Mouse (Mus musculus) liver, embryonic 11.5 days (tissue): ENCODE measurements around the gene Pknox2. TPM values are rescaled to one million over a fixed set of nuclear protein-coding genes. Genes with fewer than 3 reads are reported as not detected.

Experiments used
- ATAC-seq: fragments of 200-750 bp; cut with Nextera tagmentation; replicated peaks from 2 replicates; pipeline ENCODE4 v1.8.0; 2017; ENCODE audit warnings: moderate number of reproducible peaks, mild to moderate bottlenecking, moderate TSS enrichment, moderate library complexity; ENCODE audit not compliant: low FRiP score
- DNase-seq: peaks from one replicate; pipeline ENCODE4 v3.0.0-alpha.2; 2017; ENCODE audit warnings: low spot score
- H3K27ac ChIP-seq: fragments of 300-500 bp; sonication (generic); 2 replicates; pipeline ENCODE4 v1.5.1; 2014; ENCODE audit warnings: mild to moderate bottlenecking, low read depth, low read length, control low read depth
- H3K27me3 ChIP-seq: fragments of 300-500 bp; sonication (generic); replicated peaks from 2 replicates; pipeline ENCODE4 v1.6.1; 2014; ENCODE audit warnings: low read length, mixed read lengths; ENCODE audit not compliant: control insufficient read depth, insufficient read depth
- H3K36me3 ChIP-seq: fragments of 300-500 bp; sonication (generic); 2 replicates; pipeline ENCODE4 v1.6.1; 2014; ENCODE audit warnings: mild to moderate bottlenecking, low read length, moderate library complexity, mixed read lengths; ENCODE audit not compliant: control insufficient read depth, insufficient read depth
- H3K4me1 ChIP-seq: fragments of 300-500 bp; sonication (generic); replicated peaks from 2 replicates; pipeline ENCODE4 v1.6.1; 2014; ENCODE audit warnings: low read length, mixed read lengths; ENCODE audit not compliant: control insufficient read depth, insufficient read depth
- H3K4me2 ChIP-seq: fragments of 300-500 bp; sonication (generic); 2 replicates; pipeline ENCODE4 v1.6.1; 2014; ENCODE audit warnings: mild to moderate bottlenecking, control low read depth, moderate library complexity
- H3K4me3 ChIP-seq: fragments of 300-500 bp; sonication (generic); 2 replicates; pipeline ENCODE4 v1.5.1; 2014; ENCODE audit warnings: low read depth, low read length, control low read depth
- H3K9ac ChIP-seq: fragments of 300-500 bp; sonication (generic); 2 replicates; pipeline ENCODE4 v1.6.1; 2014; ENCODE audit warnings: low read depth, low read length, control low read depth
- H3K9me3 ChIP-seq: fragments of 300-500 bp; sonication (generic); 2 replicates; pipeline ENCODE4 v1.6.1; 2016; ENCODE audit warnings: low read length, inconsistent platforms, mixed read lengths; ENCODE audit not compliant: control insufficient read depth
- WGBS: fragments of 180-500 bp; shearing (Covaris S2); extraction: QIAGEN DNeasy Blood & Tissue Kit; methylation state at CpG from one replicate; pipeline ENCODE4 v1.1.7; 2014; 5-methylcytosine and 5-hydroxymethylcytosine counted together
- polyA plus RNA-seq: library from polyadenylated mRNA; unstranded; fragments of >200 nt; fragmentation: Nextera tagmentation; extraction: Ambion mirVana; gene quantifications from 2 replicates; pipeline ENCODE4 v1.2.1, GENCODE M21; 2014

Gene Pknox2
- polyA plus RNA-seq, 1 experiment from 2014 or later, result 2.9 TPM

DNA sequence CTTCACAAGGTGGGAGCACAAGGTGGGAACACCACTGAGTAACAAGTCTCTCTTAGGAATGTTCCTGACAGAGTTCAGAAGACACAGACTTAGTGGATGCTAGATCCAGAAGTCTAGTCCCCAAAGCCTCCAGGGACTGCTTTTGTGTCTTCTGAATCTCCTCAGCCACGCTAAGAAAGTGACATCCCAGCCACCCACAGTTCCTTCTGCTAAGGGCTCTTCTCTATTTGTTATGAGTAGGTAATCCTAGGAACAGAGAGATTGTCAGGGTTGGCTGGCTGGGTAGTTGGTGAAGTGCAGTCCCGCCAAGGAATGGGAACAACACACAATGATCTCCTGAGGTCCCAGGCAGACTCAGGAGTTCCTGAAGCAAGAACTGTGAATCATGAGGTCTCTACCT is 85.6 kb downstream of the Pknox2 start:
- Histone ChIP-seq H3K27me3 (no peaks in the 10 kb centered on the region), H3K9me3 (no peaks in the 10 kb centered on the region), H3K27ac (no peak overlapping the region), H3K36me3 (no peaks in the 10 kb centered on the region), H3K4me3 (no peak overlapping the region), H3K4me2 (no peak overlapping the region), H3K9ac (no peak overlapping the region), H3K4me1 (peaks cover 3% of the 10 kb centered on the region; the same call in 1 of the 2 replicates)
- DNase-seq (no peak), ATAC-seq (no peak)
- WGBS, result 55% methylated on average over 2 of the region's 2 CpGs

DNA sequence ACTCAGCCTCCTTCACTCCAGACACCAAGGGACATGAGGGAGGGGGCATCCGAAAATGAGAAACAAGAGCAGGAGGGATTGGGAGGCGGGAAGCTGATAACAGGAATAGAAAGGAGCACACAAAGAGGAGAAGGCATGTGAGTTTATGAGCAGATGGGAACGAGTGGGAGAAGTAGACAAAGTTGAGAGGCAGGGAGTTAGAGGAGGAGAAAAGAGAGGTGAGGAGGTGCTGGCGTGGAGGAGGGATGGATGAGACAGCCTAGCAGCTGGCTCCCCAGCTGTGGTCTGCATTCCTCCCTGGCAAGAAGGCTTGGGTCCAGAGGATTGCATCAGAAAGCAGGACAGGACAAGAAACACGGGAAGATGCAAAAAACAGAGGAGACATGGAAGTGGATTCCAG is 92.5 kb downstream of the Pknox2 start:
- WGBS, result 35% methylated on average over 5 of the region's 5 CpGs
- DNase-seq (peak; percentile 32), ATAC-seq (no peak)
- H3K27ac ChIP-seq, result peak overlapping the region; percentile 50; the same call in 1 of the 2 replicates
- no peaks in the 10 kb centered on the region for H3K36me3 ChIP-seq
- H3K9ac ChIP-seq, result no peak overlapping the region
- peaks cover 11% of the 10 kb centered on the region for H3K4me1 ChIP-seq
- peak overlapping the region; percentile 48 for H3K4me2 ChIP-seq
- no peaks in the 10 kb centered on the region for H3K9me3 ChIP-seq
- no peaks in the 10 kb centered on the region for H3K27me3 ChIP-seq
- no peak overlapping the region for H3K4me3 ChIP-seq

DNA sequence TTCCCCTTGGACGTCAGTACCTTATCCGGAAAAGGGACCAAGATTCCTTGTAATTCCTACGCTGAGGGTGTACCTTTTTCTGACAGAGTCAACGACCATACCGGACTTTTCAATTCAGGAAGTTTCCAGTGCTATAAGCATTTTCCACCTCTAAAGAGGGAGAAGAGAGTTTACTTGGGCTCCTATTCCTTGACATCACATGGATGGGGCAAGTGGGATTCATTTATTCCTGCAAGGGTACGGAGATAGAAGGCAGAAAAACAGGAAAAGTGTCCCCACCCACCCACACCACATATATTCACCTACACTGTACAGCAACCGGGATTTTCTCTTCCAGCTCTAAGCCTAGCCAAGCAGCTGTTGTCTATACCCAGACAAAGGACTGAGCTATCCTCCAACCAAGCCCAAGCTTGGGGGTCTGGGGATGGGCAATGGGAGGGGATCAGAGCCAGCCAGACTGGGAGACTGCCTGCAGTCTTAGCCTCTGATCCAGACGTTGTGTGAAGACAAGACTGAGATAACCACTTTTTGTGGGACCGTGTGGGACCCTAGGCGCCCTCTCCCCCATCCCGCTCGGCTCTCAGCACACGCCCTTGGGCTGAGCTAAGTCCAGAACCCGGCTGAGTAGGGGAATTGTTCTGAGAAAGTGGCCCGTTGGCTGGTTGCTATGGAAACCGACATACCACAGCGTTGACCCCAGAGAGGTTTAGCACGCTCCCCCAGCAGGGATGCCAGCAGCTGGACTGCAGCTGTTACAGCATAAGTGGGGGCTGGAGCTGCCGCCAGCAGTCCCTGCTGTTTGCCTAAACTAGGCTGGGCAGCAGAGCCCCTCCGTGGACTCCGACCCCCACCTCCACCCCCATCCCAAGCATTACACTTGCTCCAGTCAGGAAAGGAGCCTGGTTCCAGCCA is 93.3 kb downstream of the Pknox2 start:
- H3K4me2 ChIP-seq, result peak overlapping the region; percentile 48
- DNase-seq, result peak; percentile 40
- H3K9ac ChIP-seq, result no peak overlapping the region

DNA sequence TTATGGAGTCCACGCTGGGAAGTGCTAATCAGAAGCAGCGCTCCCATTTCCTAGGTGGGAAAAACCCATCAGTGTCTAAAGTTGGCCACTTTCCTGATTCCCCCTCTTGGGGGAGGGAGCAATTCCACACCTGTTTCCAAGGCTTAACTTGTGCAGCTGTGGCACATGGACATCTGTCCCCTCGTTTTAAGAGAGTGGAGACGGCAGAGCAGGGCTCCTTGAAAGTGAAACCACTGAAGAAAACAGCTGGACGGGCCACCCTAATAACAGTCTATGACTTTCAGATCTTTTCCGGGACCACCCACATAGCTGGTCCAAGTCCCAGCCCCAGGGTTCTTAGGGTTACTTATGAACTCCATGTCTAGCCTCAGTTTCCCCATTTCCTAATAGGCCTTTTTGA is 94.2 kb downstream of the Pknox2 start:
- H3K4me1 ChIP-seq, result peaks cover 8% of the 10 kb centered on the region; the same call in 1 of the 2 replicates
- no peak overlapping the region for H3K27ac ChIP-seq
- DNase-seq (no peak), ATAC-seq (no peak)
- no peaks in the 10 kb centered on the region for H3K9me3 ChIP-seq
- no peak overlapping the region for H3K9ac ChIP-seq
- no peak overlapping the region for H3K4me3 ChIP-seq
- 45% methylated on average over 6 of the region's 6 CpGs for WGBS
- H3K4me2 ChIP-seq, result no peak overlapping the region; the same call in 1 of the 2 replicates
- no peaks in the 10 kb centered on the region for H3K27me3 ChIP-seq
- no peaks in the 10 kb centered on the region for H3K36me3 ChIP-seq

More for the DNA sequence above, 93.3 kb downstream of the Pknox2 start:
- WGBS, result 21% methylated on average over 21 of the region's 21 CpGs
- H3K36me3 ChIP-seq, result no peaks in the 10 kb centered on the region
- ATAC-seq, result peak; percentile 76
- no peak overlapping the region for H3K4me3 ChIP-seq
- no peaks in the 10 kb centered on the region for H3K9me3 ChIP-seq
- no peaks in the 10 kb centered on the region for H3K27me3 ChIP-seq
- peak overlapping the region; percentile 50; the same call in 1 of the 2 replicates for H3K27ac ChIP-seq
- peaks cover 11% of the 10 kb centered on the region for H3K4me1 ChIP-seq

- H3K27me3 ChIP-seq, result no peaks in the 10 kb centered on the region
- no peaks in the 10 kb centered on the region for H3K36me3 ChIP-seq
- ATAC-seq, result no peak
- H3K9ac ChIP-seq, result no peak overlapping the region
- H3K4me1 ChIP-seq, result peaks cover 8% of the 10 kb centered on the region; the same call in 1 of the 2 replicates
- H3K27ac ChIP-seq, result no peak overlapping the region
- H3K4me3 ChIP-seq, result no peak overlapping the region
- no peak overlapping the region for H3K4me2 ChIP-seq
- 88% methylated on average over 4 of the region's 4 CpGs for WGBS
- DNase-seq, result no peak
- H3K9me3 ChIP-seq, result no peaks in the 10 kb centered on the region
Measured at GRCm38 (mm10) chr9:37051669-37052068, 95.5 kb downstream of the Pknox2 start.

DNA sequence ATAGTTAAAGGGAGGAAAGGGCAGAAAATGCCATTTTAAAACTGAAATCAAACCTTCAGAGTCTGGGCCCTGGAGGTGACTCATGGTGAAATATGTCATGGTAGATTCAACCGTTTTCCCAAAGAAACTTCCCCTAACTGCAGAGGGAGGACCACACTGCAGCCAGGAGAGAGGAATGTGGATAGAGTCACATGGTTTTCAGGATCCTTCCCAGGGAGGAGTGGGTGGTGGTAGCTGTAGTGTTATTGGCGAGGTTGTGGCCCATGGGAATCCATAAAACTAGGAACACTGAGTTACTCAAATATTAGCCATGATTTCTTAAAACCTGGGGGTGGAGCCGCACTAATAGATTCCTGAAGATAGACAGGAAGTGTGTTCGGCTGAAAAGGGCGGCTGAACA is 99.7 kb downstream of the Pknox2 start:
- H3K27ac ChIP-seq, result no peak overlapping the region
- DNase-seq, result no peak
- H3K27me3 ChIP-seq, result no peaks in the 10 kb centered on the region
- no peak overlapping the region for H3K4me3 ChIP-seq
- H3K36me3 ChIP-seq, result no peaks in the 10 kb centered on the region
- no peaks in the 10 kb centered on the region for H3K9me3 ChIP-seq
- no peak overlapping the region for H3K4me2 ChIP-seq
- H3K4me1 ChIP-seq, result no peaks in the 10 kb centered on the region
- H3K9ac ChIP-seq, result no peak overlapping the region
- ATAC-seq, result no peak
- 63% methylated on average over 5 of the region's 5 CpGs for WGBS

DNA sequence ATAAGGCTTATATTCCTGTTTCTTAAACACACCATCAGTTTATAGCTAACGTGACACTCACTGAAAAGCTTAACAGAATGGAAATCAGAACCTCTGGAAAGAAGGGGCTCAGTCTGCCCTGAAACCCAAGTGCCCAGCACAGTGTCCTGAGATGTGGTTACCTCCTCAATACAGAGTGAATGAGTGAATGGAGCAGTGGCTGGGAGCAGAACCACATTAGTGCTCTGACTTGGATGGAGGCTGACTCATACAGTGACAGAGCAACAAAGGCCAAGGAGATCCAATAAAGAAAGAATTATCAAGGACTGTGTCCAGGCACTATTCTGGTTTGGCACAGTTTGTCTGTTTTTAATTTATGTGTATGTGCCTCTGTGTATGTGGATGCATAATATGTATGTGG is 101.3 kb downstream of the Pknox2 start:
- Histone ChIP-seq H3K9me3 (no peaks in the 10 kb centered on the region), H3K4me3 (no peak overlapping the region), H3K4me2 (no peak overlapping the region), H3K9ac (no peak overlapping the region), H3K4me1 (no peaks in the 10 kb centered on the region), H3K27ac (no peak overlapping the region), H3K36me3 (no peaks in the 10 kb centered on the region), H3K27me3 (no peaks in the 10 kb centered on the region)
- DNase-seq (no peak), ATAC-seq (no peak)
- WGBS, result 76% methylated on average over 1 of the region's 1 CpGs

DNA sequence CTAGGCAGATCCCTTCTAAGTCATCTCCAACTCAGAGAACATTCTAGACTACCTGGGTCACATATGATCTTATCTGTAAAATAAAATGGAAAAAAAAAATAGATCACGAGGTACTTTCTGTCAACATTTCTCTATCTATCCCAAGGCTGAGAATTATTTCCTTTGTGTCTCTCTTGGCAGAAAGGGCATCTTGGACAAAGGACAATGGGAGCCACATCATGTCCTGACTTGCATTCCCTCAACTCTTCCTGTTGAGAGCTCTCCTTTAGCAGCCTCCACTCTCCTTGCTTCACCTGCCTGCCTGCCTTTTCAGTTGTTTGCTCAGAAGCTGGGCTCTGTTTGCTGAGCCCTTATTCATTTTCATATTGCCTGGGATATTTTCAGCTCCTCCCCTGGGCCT is 103.0 kb downstream of the Pknox2 start:
- whole genome bisulfite sequencing, result 52% methylated on average over 1 of the region's 1 CpGs
- ATAC-seq (no peak), DNase-seq (no peak)
- Histone ChIP-seq H3K4me1 (no peaks in the 10 kb centered on the region), H3K9me3 (no peaks in the 10 kb centered on the region), H3K4me2 (no peak overlapping the region), H3K36me3 (no peaks in the 10 kb centered on the region), H3K4me3 (no peak overlapping the region), H3K27me3 (no peaks in the 10 kb centered on the region), H3K27ac (no peak overlapping the region), H3K9ac (no peak overlapping the region)

- ATAC-seq (no peak), DNase-seq (no peak)
- H3K4me1 ChIP-seq, result no peaks in the 10 kb centered on the region
- no peaks in the 10 kb centered on the region for H3K27me3 ChIP-seq
- H3K9ac ChIP-seq, result no peak overlapping the region
- WGBS, result 87% methylated on average over 3 of the region's 3 CpGs
- no peak overlapping the region for H3K4me2 ChIP-seq
- no peak overlapping the region for H3K27ac ChIP-seq
- no peak overlapping the region for H3K4me3 ChIP-seq
- no peaks in the 10 kb centered on the region for H3K36me3 ChIP-seq
- H3K9me3 ChIP-seq, result no peaks in the 10 kb centered on the region
Measured at GRCm38 (mm10) chr9:37038859-37039258, 108.3 kb downstream of the Pknox2 start.
